Mouse (Mus musculus) kidney, postnatal 14 days (tissue): ENCODE data around the gene Rasal2.
A peak's percentile ranks its signal among the peaks of the same experiment; 100 is the strongest.

ENCODE experiments used
- DNase-seq: peaks from one replicate; pipeline ENCODE4 v3.0.0; 2022; ENCODE audit warnings: mixed read lengths

Rasal2 gene

DNA sequence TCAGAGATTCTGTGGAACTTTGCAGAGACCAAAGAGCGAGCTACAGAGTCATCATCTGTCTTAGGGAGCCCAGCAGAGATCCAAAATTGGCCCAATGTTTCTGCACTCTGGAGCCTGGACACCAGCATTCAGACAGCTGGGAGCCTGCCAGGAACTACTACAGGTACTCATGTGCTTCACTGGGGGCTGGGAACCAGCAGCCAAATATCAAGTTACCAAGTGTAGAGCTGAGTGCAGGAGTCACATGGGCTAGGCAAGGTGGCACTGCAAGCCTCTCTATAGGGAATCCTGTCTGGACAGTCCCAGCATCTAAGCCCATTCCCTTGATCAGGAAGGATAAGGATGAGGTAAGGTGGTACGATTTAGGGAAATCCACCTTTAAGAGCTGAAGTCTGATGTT is 284.2 kb downstream of the Rasal2 start:
- peak; percentile 5 for DNase-seq

DNA sequence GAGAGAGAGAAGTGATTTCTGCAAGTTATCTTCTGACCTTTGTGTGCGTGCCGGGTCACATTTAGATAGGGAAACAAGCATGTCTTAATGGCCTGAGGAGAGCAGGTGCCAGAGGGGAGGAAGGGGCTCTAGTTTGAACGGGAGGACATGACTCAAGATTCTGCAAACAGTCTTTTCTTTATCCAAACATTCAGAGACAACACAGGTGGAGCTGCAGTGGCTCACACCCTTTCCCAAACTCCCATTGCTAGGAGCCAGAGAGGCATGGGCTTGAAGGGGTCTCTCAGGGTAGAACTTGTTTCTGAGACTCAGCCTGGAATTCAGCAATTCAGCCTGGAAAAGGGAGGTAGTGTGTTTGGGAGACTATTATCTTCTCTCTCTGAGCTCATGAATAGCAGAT is 288.6 kb downstream of the Rasal2 start:
- no peak for DNase-seq

GRCm38 (mm10) chr1:157119168-157119567 is 293.2 kb downstream of the Rasal2 start:
- no peak for DNase-seq

DNA sequence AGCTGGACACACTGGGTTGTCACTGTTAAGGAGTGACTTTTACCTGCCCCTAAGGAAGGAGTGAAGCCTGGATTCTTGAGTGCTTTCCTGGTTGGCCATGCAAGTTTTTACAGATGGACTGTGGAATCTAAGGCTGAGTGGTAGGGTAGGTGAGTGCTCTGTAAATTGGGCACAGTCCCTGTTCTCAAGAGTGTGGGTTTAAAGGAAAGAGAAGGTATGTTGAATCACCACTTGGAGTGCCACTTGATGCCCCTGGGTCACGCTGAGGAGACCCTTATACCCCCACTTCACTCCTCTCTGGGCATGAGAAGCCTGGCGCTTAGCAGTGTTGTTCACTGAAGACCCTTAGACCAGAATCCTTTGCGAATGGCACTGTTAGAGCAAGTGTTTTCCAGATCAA is 295.0 kb downstream of the Rasal2 start:
- no peak for DNase-seq

DNA sequence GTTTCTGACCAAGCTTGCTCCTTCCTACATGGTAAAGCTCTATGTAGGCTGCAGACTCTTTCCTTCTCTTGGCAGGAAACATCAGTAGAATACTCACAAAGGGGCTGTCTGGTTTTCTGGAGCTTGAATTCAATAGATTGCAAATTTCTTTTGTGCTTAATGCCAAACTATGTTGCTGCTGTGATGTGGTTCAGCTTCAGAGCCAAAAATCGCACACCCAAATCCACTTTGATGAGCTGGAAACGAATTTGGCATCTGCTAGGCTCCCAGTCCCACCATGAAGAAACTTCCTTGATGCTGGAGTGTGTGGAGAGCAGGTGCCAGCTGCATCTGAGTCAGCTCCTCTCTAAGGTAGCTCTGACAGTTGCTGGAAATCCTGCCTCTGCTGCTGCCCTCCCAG is 297.9 kb downstream of the Rasal2 start:
- no peak for DNase-seq

GRCm38 (mm10) chr1:157110287-157110835 is 302.0 kb downstream of the Rasal2 start:
- DNase-seq = no peak

- no peak for DNase-seq
These were observed 303.8 kb downstream of the Rasal2 start, which contains the start of gene Tex35 for GRCm38 (mm10) chr1:157108580-157108979. Gene Tex35 (minus strand): TSS chr1:157108680.

- DNase-seq = peak; percentile 67
These were observed 311.1 kb downstream of the Rasal2 start for GRCm38 (mm10) chr1:157101122-157101865.

DNA sequence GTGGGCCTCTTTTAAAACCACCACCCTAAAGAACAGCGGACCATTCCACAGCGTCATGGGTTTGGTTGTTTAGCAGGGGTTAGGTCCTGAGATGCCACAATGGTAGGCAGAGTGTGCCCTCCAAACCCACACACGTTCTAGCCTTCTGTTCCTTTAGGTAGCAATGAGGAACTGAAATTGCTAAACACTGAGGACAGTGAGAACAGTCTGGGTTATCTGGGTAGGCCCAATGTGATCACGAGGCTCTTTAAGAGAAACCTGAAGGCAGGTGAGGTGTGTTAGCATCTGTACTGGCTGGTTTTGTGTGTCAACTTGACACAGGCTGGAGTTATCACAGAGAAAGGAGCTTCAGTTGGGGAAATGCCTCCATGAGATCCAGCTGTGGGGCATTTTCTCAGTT is 316.9 kb downstream of the Rasal2 start:
- DNase-seq = no peak

- no peak for DNase-seq
These were observed 319.8 kb downstream of the Rasal2 start for GRCm38 (mm10) chr1:157092622-157093021.

DNA sequence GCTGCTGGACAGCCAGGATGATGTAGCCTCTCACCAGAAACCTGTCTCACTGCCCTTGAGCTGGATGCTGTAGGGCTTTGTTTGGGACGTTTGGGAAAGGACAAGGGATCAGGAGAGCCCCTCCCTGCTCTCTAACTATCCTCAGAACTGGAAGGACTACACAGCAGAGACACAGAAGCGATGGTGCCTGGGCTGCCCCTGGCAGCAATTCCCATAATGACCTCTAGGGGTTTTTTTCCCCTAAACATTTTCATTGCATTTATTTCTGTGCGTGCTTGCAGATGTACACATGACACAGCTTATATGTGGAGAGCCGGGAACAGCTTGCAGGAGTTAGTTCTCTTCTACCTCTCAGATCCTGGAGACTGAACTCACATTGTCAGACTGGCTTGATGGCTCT is 320.3 kb downstream of the Rasal2 start:
- DNase-seq = no peak

DNA sequence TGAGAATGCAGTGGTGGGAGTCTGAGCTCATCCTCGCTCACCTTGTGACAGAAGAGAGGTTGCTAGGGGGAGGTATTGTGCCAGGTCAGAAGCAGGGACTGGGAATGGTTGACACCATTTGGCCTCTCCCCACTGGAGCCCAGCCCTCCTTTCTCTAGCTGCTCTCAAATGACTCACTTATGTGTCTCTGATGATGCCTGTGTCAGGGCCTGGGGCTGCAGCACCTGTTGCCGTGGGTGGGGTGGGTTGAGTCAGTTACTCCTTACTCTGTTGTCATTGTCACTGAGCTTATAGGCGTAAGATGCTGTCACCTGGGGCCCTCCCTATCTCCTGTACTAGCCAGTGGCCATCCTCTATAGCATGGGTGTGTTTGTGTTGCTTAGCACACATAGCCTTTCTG is 321.6 kb downstream of the Rasal2 start:
- DNase-seq = no peak

GRCm38 (mm10) chr1:157086097-157086994 is 326.0 kb downstream of the Rasal2 start:
- peak; percentile 74 for DNase-seq
